Mouse (Mus musculus) erythroblast, adult 5-6 weeks (primary cell): ENCODE results near the gene Cep350. TPM values are rescaled to one million over a fixed set of nuclear protein-coding genes. Genes with fewer than 3 reads are reported as not detected.
A peak's percentile ranks its signal among the peaks of the same experiment; 100 is the strongest.
"Not testable (repeated sequence)": the region's sequence is repeated elsewhere in the genome, so short reads cannot be mapped to it uniquely, and the experiment has no call there.

Experiments
- ATAC-seq: replicated peaks from 2 replicates; pipeline ENCODE4 v1.8.0; 2016; ENCODE audit warnings: moderate number of reproducible peaks, mild to moderate bottlenecking, moderate TSS enrichment, inconsistent platforms; ENCODE audit not compliant: poor library complexity, low FRiP score, severe bottlenecking
- total RNA-seq, 2 experiments: library from RNA; stranded (forward) in 1 of 2; stranded (reverse) in 1 of 2; fragments of 150-400 nt in 1 of 2; fragments of 200-764, 138-1000 nt in 1 of 2; gene quantifications; 2 replicates each; pipeline versions ENCODE4 v1.2.3 to v1.2.4; 2015 to 2017; ENCODE audit warnings: low replicate concordance in 2 of 2

Gene Cep350
- total RNA-seq, 2 experiments from 2014 or later = 35.5 to 48.2 TPM

DNA sequence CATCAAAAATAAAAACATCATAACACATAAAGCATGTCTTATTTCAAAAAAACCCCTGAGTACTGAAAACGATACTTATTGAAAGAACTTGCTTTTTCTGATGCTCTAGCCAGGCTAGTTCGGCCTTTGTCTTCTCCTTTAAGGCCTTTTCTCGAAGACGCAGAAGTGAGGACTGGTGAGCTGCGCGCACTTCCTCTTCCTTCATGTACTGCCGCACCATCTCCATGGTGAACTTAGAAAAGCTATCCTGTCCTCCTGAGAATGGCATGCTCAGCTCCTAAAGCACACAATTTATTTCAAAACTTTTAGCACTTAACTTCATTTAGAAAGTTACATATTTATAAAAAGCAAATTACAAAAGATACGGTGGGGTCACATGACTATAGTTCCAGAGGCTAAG lies 71.7 kb downstream of the Cep350 start:
- no peak for ATAC-seq

DNA sequence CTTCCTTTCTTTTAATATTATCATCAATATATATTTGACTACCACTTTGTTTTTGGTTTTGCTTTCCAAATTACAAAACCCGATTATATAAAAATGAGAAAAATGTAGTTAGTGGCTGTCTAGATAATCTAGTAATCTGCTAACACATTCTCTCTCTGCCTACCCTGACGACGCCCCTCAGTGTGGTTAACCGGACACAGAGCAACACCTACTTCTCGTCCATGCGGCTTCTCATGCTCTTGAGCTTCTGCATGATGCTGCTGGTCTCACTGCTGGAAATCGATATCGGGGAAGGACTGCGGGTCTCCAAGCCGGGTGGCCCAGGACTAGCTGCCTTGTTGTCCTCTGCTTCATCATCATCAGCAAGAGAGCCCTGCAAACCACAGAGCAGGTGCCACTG lies 78.7 kb downstream of the Cep350 start:
- ATAC-seq = no peak

DNA sequence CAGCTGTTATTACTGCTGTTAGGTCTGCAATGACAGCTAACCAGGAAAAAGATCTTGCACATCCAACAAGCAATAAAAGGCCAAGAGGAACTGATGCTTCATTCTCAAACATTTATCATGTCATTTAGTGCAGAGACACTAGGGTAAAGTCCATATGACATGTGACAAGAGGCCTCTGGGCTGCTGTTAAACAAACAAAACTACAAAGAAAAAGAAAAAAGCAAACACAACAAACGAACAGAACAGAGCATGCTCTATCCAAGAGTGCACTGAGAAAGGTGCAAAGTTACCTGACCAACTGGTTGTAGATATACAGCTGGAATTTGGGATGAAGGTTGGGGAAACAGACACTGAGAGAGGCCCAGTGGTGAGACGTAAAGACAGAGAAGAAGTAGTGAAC lies 86.2 kb downstream of the Cep350 start:
- no peak for ATAC-seq

DNA sequence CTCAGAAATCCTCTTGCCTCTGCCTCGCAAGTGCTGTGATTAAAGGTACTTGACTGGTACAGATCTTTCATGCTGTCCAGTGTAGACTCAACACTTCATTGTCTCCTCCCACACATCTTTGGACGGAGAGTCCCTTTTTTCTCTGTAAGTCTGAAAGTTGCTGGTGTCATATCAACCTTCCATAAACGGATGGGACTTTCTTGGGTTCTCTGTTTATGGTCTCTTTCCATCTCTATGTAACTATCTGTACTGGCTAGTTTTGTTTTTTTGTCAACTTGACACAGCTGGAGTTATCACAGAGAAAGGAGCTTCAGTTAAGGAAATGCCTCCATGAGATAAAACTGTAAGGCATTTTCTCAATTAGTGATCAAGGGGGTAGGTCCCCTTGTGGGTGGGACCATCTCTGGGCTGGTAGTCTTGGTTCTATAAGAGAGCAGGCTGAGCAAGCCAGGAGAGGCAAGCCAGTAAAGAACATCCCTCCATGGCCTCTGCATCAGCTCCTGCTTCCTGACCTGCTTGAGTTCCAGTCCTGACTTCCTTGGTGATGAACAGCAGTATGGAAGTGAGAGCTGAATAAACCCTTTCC lies 90.3 kb downstream of the Cep350 start:
- not testable (repeated sequence) for ATAC-seq

DNA sequence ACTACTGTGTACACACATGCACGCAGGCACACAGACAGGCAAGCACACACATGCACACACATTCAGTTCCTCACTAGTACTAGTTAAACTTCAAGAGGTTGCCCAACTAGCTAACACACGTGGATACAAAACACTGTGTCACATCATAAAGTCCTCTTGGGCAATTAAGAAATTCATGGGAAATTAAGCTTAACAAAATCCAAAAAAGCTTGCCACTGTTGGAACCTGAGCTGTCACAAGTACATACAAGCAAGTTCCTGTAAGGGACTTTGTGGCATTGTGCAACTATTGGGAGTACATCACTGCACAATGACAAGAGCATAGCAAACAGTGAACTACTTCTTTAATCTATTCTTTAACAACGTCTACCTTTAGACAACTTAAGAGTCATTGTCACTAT lies 93.5 kb downstream of the Cep350 start:
- ATAC-seq = no peak

DNA sequence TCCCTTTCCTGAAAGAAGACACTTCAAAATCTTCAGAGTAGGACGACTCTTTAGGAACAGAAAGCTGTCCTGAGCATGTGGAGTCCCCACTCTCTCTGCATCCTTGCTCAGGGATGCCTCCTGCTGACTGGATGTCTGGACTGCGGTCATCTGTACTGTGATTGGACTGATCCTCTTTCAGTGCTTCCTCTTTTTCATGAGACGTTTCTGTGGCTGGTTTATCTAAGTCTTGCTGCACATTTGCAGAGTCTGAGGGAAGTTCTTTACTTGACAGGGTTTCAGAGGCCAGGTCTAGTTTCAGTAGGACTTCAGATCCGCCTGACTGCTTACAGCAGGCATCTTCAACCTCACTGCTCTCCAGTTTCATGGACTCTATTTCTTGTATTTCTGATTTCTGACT lies 110.1 kb downstream of the Cep350 start:
- no peak for ATAC-seq

DNA sequence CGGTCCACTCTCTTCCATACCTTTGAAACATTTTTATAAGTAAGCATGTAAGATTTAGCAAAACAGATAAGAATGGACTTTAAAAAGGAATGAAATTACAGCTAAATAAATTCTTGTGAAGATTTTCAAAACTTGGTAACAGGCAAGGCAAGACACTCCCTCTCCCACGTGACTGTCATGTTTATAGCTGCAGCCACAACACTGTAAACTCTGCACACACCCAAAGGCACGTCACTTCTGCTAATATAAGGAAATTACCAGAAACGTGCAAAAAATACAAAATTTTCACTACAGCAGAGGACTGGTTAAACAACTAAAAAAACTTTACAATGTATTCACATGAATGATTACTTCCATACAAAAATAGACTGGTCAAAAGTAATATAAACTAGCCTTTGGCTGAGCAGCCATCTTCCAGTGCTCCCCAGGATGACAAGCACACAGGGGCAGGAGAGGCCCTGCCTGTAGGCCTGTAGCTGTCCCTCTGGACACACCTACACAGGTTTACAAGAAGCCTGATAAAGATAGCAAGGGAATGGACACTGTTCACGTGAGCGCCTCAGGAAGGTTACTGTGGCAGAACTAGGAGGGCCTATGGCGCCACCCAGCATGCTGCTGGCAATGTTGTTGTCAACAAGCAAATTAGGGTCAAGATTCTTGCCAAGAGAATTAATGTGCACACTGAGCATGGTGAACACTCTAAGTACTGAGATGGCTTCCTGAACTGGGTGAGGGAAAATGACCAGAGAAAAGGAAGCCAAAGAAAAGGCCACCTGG lies 117.9 kb downstream of the Cep350 start:
- ATAC-seq = no peak

DNA sequence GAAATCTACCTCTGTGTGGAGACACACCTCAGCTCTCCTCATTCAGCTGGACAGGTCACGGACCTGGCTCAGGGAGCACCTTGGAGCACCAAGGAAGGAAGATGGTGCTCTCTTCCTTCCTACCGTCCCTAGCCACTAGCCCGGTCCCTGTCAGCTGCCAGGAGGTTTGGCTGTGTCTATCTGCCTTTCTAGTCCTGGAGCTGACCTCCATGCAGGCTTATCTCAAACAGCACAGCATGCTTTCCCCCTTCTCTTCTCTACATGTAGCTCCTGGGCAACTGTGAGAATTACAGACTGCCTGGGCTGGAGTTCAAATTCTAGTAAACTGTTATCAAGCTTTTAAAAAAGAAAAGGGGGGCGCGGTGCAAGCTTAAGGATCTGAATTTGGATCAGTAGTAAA lies 120.0 kb downstream of the Cep350 start:
- 0 out of 2 replicates have a peak, but pooled peaks have one; percentile 57 for ATAC-seq

DNA sequence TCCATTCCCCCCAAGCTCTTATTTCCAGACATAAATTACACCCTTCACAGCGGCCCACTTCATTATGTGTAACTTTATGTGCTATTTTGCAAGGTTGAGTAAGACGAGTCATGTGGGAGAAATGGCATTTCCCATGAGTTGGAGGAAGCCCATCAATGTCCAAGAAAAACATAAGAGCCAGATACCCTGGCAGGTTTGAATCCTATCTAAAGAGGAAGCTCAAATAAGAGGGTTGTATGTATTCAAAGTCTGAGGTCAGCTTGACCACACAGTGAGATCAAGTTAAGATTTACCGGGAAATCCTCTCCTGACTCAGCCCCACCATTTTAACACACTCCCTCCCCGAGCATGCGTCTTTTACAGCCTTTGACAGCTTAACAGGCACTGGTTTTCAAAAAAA lies 128.8 kb downstream of the Cep350 start:
- no peak for ATAC-seq

DNA sequence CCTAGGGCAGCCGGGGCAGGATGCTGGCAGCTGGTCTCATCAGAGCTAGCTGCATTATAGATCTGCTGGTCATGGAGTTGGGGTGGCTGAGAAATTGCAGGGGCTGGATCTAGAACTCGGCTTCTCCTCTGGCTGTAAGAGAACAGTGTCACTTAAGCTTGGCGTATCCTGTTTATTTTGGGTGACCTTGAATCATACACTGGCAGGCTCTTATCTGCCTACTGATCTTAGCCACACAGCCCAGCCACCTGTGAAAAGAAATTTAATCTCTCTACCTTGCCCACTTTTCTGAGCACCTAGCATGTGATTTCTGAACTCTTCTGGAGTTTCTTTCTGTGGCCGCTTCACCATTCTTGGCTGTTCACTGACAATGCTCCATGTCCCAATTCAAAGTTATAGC lies 129.5 kb downstream of the Cep350 start:
- 0 out of 2 replicates have a peak, but pooled peaks have one; percentile 21 for ATAC-seq

DNA sequence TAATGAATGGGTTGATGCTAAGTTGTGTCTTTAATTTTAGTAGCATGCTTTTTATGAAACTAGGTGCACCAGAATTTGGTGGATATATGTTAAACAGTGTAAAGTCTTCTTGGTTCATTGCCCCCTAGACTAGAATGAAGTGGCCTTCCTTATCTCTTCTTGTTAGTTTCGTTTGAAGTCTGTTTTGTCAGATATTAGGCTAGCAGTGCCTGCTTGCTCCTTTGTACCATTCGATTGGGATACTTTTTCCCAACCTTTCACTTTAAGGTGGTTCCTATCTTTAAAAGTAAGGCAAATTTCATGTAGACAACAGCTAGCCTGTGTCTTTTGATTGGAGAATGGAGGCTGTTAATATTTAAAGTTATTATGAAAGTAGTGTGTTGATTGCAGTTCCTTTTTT lies 137.4 kb downstream of the Cep350 start:
- ATAC-seq = no peak

DNA sequence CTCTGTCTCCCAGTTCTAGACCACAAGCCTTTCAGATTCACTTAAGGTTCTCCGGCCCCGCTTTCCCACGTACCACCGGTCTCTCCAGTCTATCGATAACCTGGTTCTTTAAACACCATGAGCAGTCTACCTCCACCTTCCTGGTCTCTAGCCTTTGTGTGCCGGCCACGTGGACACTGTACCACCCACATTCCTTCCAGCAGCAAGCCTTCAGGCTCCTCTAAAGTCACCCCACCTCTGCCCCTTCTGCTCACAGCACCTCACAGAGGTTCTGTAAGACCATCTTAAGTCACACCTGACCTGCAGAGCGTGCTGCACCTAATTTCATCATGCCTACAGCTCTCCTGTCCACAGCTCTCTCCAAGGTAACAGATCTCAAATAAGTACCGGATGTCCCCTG lies 139.4 kb downstream of the Cep350 start:
- no peak for ATAC-seq

DNA sequence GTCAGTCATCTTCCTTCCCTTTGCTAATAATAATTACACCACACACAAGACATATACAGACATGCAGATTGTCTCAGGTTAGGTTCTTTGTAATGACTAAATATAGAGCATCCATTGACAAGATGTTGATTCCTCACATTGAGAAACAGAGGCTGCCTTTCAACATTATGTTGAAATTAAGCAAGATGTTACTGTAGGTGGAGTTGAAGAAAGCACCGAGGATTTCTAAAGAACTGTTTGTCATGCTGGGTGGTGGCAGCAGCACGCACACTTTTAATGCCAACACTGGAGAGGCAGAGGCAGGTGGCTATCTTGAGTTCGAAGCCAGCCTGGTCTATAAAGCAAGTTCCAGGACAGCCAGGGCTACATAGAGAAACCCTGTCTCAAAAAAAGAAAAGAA lies 141.1 kb downstream of the Cep350 start:
- ATAC-seq = no peak

DNA sequence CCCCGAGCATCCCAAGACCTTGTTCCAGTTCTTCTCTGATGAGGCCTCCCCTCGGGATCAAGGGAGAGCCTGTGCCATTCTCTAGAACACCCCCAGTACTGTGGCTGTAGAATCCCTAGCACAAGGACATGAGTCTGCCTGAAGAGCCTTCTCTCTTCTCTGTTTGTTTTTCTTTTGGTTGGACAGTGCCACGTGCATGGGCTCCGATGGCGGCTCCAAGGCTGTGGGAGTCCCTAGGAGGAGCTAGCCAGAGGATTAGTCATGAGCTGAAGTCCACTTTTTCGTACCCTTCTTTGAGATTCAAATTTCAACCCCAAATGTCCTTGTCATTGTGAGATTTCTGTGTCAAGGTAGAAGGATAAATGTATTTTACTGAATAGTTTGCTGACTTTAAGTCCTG lies 142.2 kb downstream of the Cep350 start:
- no peak for ATAC-seq

DNA sequence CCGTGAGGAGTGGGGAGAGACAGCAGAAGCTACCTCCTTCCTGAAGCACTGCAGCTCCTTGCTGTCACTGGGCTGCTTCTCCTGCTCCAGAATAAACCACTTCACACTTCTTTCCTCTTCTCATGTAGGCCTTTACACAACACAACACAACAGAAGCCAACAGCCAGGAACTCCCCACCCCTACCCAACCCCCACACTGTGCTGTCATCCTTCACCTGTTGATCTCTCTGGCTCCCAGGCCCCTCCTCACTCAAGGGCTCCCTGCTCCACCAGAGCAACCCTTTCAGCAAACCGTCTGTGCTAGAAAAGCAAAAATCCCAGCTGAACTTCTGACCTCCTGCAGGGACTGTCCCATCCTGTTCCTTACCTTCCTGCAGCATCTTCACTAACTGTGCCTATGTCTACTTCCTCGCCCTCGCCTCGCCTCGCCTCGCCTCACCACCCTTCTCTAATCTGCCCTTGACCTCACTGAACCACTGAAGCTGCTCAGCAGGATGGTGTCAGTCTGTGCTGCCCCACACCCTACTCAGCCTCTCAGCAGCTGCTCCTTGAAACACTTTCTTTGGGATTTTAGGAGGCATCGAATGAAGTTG lies 145.3 kb downstream of the Cep350 start:
- no peak for ATAC-seq

DNA sequence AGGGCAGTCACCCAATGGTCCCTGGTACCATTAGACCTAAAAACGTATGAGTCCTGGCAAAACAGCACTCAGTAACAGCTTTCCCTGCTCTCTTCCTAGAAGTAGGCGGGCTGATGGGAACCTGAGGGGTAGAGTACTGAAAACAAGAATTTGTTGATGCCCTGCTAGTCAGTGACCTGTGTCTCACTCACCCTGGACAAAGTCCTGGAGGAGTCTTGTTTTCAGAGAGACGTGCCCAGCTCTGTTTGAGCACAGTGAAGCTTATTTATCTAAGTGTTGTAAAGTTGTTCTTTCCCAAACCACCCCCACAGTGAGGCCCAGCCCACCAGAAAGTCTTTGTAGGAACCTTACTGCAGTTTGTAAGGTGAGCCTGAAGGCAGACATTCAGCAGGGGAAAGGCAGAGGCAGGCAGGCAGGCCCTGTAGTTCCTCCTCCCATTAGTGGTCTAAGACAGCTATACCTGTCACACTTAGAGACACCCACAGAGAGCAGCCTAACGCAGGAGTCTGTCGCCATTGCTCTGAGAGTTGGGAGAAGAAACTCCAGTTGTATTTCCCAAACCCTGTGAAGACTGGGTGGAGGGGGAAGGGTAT lies 146.2 kb downstream of the Cep350 start:
- no peak for ATAC-seq

DNA sequence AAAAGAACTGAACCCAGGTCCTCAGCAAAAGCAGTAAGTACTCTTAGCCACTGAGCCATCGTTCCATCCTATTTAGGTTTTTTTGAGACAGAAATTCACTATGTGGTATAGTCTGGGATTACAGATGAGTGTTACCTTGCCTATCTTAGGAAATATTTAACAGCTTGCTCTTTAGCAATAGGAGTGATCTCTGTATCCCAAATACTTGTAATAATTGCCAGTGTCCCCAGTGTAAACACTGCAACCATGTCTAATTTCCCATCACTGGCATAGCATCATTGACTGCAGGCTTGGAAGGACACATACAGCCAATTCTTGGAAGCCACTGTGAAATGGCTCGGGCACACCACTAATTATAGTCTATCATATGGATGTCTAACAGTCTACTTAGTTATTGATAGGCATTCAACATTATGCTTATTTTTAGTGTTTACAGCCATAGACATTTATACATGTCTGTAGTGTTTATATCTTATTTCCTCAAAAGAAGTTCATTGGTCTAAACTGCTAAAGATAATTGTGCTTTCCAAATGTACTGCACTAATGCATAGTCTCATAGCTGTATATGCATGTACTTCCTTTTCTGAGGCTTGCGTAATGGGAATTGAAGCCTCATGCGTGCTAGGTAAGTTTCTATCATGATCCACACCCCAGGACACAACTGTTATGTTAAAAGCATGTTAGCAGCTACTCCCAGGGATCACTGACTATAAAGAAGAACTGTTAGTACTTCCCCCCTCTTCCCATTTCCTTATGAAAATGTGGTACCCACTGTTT lies 146.9 kb downstream of the Cep350 start:
- no peak for ATAC-seq

DNA sequence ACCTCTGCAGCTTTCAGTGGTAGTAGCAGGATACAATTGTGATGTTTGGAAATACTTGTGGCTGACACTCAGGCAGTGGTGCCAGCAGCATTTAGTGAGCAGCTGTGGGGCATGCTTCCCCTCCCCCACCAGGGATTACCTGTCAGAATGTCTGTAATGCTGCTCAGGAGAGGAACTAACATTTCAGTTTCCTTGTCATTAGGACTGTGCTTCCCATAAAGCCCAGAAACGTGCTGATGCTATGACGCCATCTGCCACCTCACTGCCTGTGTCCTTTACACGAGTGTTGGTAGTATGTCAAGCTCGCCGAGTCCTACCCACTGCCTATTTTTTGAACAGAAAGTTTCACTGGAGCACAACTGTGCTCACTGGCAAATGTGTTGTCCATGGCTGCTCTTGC lies 152.4 kb downstream of the Cep350 start:
- no peak for ATAC-seq

DNA sequence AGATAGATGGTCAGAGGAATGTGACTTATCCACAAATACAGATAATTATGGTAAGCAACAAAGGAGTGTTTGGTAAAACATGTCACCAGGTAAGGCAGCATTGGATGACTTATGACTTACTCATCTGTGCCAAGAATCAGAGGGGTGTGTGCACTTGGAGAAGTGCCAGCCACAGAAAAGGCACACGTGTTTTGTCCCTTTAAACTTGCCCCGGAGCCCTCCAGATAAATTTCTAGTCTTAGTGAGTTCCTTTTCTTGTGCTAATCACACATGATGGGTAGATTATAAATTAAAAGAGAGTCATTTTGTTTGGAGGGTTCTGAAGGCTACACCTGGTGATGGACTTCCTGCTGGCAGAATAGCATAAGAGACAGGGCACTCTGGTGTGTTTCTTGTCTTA lies 156.9 kb downstream of the Cep350 start:
- no peak for ATAC-seq
